Mouse (Mus musculus): ENCODE data around the gene Mettl24. TPM values are rescaled to one million over a fixed set of nuclear protein-coding genes. Genes with fewer than 3 reads are reported as not detected.

The Mettl24 gene
- polyA plus RNA-seq, 1 experiment from 2014 or later, result 0.97 TPM

DNA sequence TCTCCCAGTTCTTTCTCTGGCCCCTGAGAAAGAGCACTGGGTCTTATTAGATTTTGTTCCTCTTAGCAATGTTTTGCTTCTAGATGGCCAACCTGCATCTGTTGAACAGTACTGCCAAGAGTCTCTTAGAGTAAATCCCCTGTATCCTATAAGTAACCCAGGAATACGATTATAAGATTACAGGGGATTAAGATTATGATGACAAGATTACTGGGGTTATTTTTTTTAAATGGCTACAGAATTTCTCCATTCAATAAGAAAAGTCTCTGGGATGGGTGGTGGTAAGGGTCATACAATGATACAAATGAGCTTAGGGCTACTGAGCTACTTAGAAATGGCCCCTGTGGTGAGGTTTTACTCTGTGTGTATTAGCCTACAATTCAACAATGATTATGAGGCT, 37.7 kb upstream of the Mettl24 start:
- Histone ChIP-seq H3K36me3 (ENCODE audit: control insufficient read depth, insufficient read depth, low read length) (no peaks in the 10 kb centered on the region), H3K9ac (ENCODE audit: low read depth, low read length) (no peak overlapping the region), H3K27me3 (ENCODE audit: control insufficient read depth, insufficient read depth, low read length) (no peaks in the 10 kb centered on the region), H3K27ac (ENCODE audit: low read depth, low read length) (no peak overlapping the region), H3K9me3 (ENCODE audit: control insufficient read depth, low read length) (no peaks in the 10 kb centered on the region), H3K4me2 (replicated peaks; ENCODE audit: low read depth, low read length) (no peak overlapping the region), H3K4me3 (ENCODE audit: low read depth, low read length) (no peak overlapping the region), H3K4me1 (replicated peaks; ENCODE audit: control insufficient read depth, insufficient read depth, low read length) (no peaks in the 10 kb centered on the region)
- WGBS, result 96% methylated on average over 1 of the region's 1 CpGs
- DNase-seq (ENCODE audit: low spot score) (no peak), ATAC-seq (ENCODE audit: low FRiP score) (no peak)

DNA sequence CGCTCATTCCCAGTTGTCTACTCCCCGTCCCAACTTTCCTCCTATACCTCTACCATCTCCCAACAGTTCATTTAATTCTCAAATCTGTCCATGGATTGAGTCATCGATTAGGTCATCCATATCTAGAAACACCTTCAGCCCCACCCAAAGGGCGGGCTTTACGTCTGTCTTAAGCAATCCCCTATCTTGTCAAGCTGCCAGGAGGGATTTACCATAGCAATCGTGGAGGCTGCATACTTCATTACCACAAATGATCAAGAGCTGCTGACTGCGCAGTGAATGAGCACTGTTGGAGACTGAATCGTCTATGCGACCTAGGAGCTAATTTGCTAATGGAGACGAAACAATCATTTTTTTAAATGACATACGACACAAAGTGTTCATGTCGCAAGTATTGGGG, 34.3 kb upstream of the Mettl24 start:
- ATAC-seq (ENCODE audit: low FRiP score) (no peak), DNase-seq (ENCODE audit: low spot score) (no peak)
- Histone ChIP-seq H3K9me3 (ENCODE audit: control insufficient read depth, low read length) (no peaks in the 10 kb centered on the region), H3K4me2 (replicated peaks; ENCODE audit: low read depth, low read length) (no peak overlapping the region), H3K27me3 (ENCODE audit: control insufficient read depth, insufficient read depth, low read length) (no peaks in the 10 kb centered on the region), H3K36me3 (ENCODE audit: control insufficient read depth, insufficient read depth, low read length) (no peaks in the 10 kb centered on the region), H3K4me1 (replicated peaks; ENCODE audit: control insufficient read depth, insufficient read depth, low read length) (no peaks in the 10 kb centered on the region), H3K27ac (ENCODE audit: low read depth, low read length) (no peak overlapping the region), H3K4me3 (ENCODE audit: low read depth, low read length) (no peak overlapping the region), H3K9ac (ENCODE audit: low read depth, low read length) (no peak overlapping the region)
- WGBS, result 89% methylated on average over 12 of the region's 12 CpGs

DNA sequence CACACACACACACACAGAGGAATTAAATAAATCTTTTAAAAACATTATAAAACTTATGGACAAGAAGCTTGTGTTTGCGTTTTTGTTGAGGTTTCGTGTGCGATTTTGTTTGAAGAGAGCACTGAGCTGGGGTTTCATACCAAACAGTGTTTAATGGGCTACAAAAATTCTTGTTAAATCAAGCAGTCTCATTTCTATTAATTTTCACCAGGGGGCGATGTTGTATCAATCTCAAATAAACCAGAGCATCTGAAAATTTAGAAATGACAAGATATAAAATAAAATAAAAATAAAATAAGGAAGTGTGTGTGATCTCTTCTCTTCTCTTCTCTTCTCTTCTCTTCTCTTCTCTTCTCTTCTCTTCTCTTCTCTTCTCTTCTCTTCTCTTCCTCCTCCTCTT, 33.4 kb upstream of the Mettl24 start:
- WGBS, result 34% methylated on average over 4 of the region's 4 CpGs
- peak; percentile 41 for DNase-seq (ENCODE audit: low spot score)
- no peaks in the 10 kb centered on the region for H3K9me3 ChIP-seq (ENCODE audit: control insufficient read depth, low read length)
- H3K27ac ChIP-seq (ENCODE audit: low read depth, low read length), result no peak overlapping the region
- ATAC-seq (ENCODE audit: low FRiP score), result no peak
- H3K27me3 ChIP-seq (ENCODE audit: control insufficient read depth, insufficient read depth, low read length), result no peaks in the 10 kb centered on the region
- H3K4me3 ChIP-seq (ENCODE audit: low read depth, low read length), result no peak overlapping the region
- H3K9ac ChIP-seq (ENCODE audit: low read depth, low read length), result no peak overlapping the region
- no peak overlapping the region for H3K4me2 ChIP-seq (replicated peaks; ENCODE audit: low read depth, low read length)
- H3K4me1 ChIP-seq (replicated peaks; ENCODE audit: control insufficient read depth, insufficient read depth, low read length), result 0 out of 2 replicates have a peak, but pooled peaks cover 2% of the 10 kb centered on the region
- H3K36me3 ChIP-seq (ENCODE audit: control insufficient read depth, insufficient read depth, low read length), result no peaks in the 10 kb centered on the region

- H3K27me3 ChIP-seq (ENCODE audit: control insufficient read depth, insufficient read depth, low read length), result no peaks in the 10 kb centered on the region
- WGBS, result 77% methylated on average over 2 of the region's 2 CpGs
- no peak for ATAC-seq (ENCODE audit: low FRiP score)
These were observed 31.4 kb upstream of the Mettl24 start for GRCm38 (mm10) chr10:40651676-40652075.

GRCm38 (mm10) chr10:40665270-40665669, 17.8 kb upstream of the Mettl24 start:
- ATAC-seq (ENCODE audit: low FRiP score), result no peak
- no peak for DNase-seq (ENCODE audit: low spot score)
- Histone ChIP-seq H3K4me2 (replicated peaks; ENCODE audit: low read depth, low read length) (no peak overlapping the region), H3K9ac (ENCODE audit: low read depth, low read length) (no peak overlapping the region), H3K9me3 (ENCODE audit: control insufficient read depth, low read length) (no peaks in the 10 kb centered on the region), H3K4me3 (ENCODE audit: low read depth, low read length) (no peak overlapping the region), H3K27ac (ENCODE audit: low read depth, low read length) (no peak overlapping the region), H3K4me1 (replicated peaks; ENCODE audit: control insufficient read depth, insufficient read depth, low read length) (no peaks in the 10 kb centered on the region), H3K36me3 (ENCODE audit: control insufficient read depth, insufficient read depth, low read length) (no peaks in the 10 kb centered on the region), H3K27me3 (ENCODE audit: control insufficient read depth, insufficient read depth, low read length) (no peaks in the 10 kb centered on the region)
- 82% methylated on average over 3 of the region's 3 CpGs for WGBS

More at GRCm38 (mm10) chr10:40651676-40652075, 31.4 kb upstream of the Mettl24 start:
- Histone ChIP-seq H3K9ac (ENCODE audit: low read depth, low read length) (no peak overlapping the region), H3K9me3 (ENCODE audit: control insufficient read depth, low read length) (no peaks in the 10 kb centered on the region), H3K36me3 (ENCODE audit: control insufficient read depth, insufficient read depth, low read length) (no peaks in the 10 kb centered on the region), H3K4me2 (replicated peaks; ENCODE audit: low read depth, low read length) (no peak overlapping the region), H3K4me1 (replicated peaks; ENCODE audit: control insufficient read depth, insufficient read depth, low read length) (0 out of 2 replicates have a peak, but pooled peaks cover 2% of the 10 kb centered on the region), H3K27ac (ENCODE audit: low read depth, low read length) (no peak overlapping the region), H3K4me3 (ENCODE audit: low read depth, low read length) (no peak overlapping the region)
- no peak for DNase-seq (ENCODE audit: low spot score)

GRCm38 (mm10) chr10:40666943-40667342, 16.1 kb upstream of the Mettl24 start:
- no peak for ATAC-seq (ENCODE audit: low FRiP score)
- 78% methylated on average over 1 of the region's 1 CpGs for WGBS
- Histone ChIP-seq H3K36me3 (ENCODE audit: control insufficient read depth, insufficient read depth, low read length) (no peaks in the 10 kb centered on the region), H3K4me3 (ENCODE audit: low read depth, low read length) (no peak overlapping the region), H3K27me3 (ENCODE audit: control insufficient read depth, insufficient read depth, low read length) (no peaks in the 10 kb centered on the region), H3K9ac (ENCODE audit: low read depth, low read length) (no peak overlapping the region), H3K4me1 (replicated peaks; ENCODE audit: control insufficient read depth, insufficient read depth, low read length) (no peaks in the 10 kb centered on the region), H3K27ac (ENCODE audit: low read depth, low read length) (no peak overlapping the region), H3K9me3 (ENCODE audit: control insufficient read depth, low read length) (no peaks in the 10 kb centered on the region), H3K4me2 (replicated peaks; ENCODE audit: low read depth, low read length) (no peak overlapping the region)
- no peak for DNase-seq (ENCODE audit: low spot score)

DNA sequence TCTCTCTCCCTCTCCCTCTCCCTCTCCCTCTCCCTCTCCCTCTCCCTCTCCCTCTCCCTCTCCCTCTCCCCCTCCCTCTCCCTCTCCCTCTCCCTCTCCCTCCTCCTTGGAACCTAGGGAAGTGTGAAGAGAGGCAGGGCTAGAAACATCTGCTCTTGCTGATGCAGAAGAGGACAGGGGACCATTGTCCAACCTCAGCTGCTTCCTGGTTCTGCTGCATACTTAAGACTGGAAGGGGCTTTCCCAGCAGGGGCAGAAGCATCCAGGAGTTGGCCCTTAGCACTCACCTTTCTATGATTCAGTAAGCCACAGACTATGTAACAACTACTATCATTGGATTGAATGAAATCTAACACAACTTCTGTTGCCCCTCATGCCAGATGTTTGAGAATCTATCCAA, 14.4 kb upstream of the Mettl24 start:
- no peaks in the 10 kb centered on the region for H3K9me3 ChIP-seq (ENCODE audit: control insufficient read depth, low read length)
- no peak overlapping the region for H3K4me2 ChIP-seq (replicated peaks; ENCODE audit: low read depth, low read length)
- DNase-seq (ENCODE audit: low spot score) (no peak), ATAC-seq (ENCODE audit: low FRiP score) (no peak)
- no peaks in the 10 kb centered on the region for H3K27me3 ChIP-seq (ENCODE audit: control insufficient read depth, insufficient read depth, low read length)
- no peak overlapping the region for H3K27ac ChIP-seq (ENCODE audit: low read depth, low read length)
- no peak overlapping the region for H3K9ac ChIP-seq (ENCODE audit: low read depth, low read length)
- no peaks in the 10 kb centered on the region; the same call in 1 of the 2 replicates for H3K4me1 ChIP-seq (replicated peaks; ENCODE audit: control insufficient read depth, insufficient read depth, low read length)
- H3K4me3 ChIP-seq (ENCODE audit: low read depth, low read length), result no peak overlapping the region
- no peaks in the 10 kb centered on the region for H3K36me3 ChIP-seq (ENCODE audit: control insufficient read depth, insufficient read depth, low read length)

DNA sequence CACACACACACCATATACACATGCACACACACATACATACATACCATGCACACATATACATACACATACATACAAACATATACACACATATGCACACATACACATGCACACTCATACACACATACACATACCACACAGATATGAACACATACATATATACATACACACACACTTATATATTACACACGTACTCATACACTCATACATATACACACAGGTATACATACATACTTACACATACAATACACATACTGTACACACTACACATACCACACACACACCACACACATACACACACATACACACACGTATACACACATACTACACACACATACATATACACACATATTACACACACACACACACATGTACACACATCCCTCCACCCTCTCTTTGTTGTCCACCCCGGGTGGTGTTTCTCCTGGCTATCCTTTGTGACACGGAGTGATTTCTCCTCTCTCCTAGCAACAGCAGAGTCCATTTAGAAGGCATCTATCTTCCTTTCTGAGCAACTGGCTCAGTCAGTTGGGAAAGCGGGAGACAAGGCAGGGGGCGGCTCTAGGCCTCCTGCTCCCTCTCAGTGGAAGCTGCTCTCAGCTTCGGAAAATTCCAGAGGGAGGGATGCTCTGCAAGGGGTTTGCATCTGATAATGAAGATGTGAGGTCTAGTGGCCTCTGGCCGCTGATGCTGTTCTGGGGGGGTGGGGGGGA, 10.3 kb upstream of the Mettl24 start:
- DNase-seq (ENCODE audit: low spot score) (no peak), ATAC-seq (ENCODE audit: low FRiP score) (peak; percentile 56)
- H3K4me2 ChIP-seq (replicated peaks; ENCODE audit: low read depth, low read length), result no peak overlapping the region
- H3K9ac ChIP-seq (ENCODE audit: low read depth, low read length), result no peak overlapping the region
- WGBS, result 39% methylated on average over 8 of the region's 8 CpGs
- H3K36me3 ChIP-seq (ENCODE audit: control insufficient read depth, insufficient read depth, low read length), result no peaks in the 10 kb centered on the region
- no peak overlapping the region for H3K27ac ChIP-seq (ENCODE audit: low read depth, low read length)
- H3K27me3 ChIP-seq (ENCODE audit: control insufficient read depth, insufficient read depth, low read length), result no peaks in the 10 kb centered on the region
- H3K4me1 ChIP-seq (replicated peaks; ENCODE audit: control insufficient read depth, insufficient read depth, low read length), result peaks cover 2% of the 10 kb centered on the region; the same call in 1 of the 2 replicates
- no peak overlapping the region for H3K4me3 ChIP-seq (ENCODE audit: low read depth, low read length)
- H3K9me3 ChIP-seq (ENCODE audit: control insufficient read depth, low read length), result no peaks in the 10 kb centered on the region

- H3K27me3 ChIP-seq (ENCODE audit: control insufficient read depth, insufficient read depth, low read length), result no peaks in the 10 kb centered on the region
- DNase-seq (ENCODE audit: low spot score) (no peak), ATAC-seq (ENCODE audit: low FRiP score) (peak; percentile 57)
- H3K4me1 ChIP-seq (replicated peaks; ENCODE audit: control insufficient read depth, insufficient read depth, low read length), result peaks cover 2% of the 10 kb centered on the region; the same call in 1 of the 2 replicates
- H3K4me3 ChIP-seq (ENCODE audit: low read depth, low read length), result no peak overlapping the region
- H3K27ac ChIP-seq (ENCODE audit: low read depth, low read length), result no peak overlapping the region
- H3K4me2 ChIP-seq (replicated peaks; ENCODE audit: low read depth, low read length), result no peak overlapping the region
- no peak overlapping the region for H3K9ac ChIP-seq (ENCODE audit: low read depth, low read length)
- H3K36me3 ChIP-seq (ENCODE audit: control insufficient read depth, insufficient read depth, low read length), result no peaks in the 10 kb centered on the region
- no peaks in the 10 kb centered on the region for H3K9me3 ChIP-seq (ENCODE audit: control insufficient read depth, low read length)
- WGBS, result 53% methylated on average over 7 of the region's 7 CpGs
These were observed 9.8 kb upstream of the Mettl24 start for GRCm38 (mm10) chr10:40673297-40673665.

Data from hindbrain, embryonic 11.5 days (tissue).